Mouse (Mus musculus): ENCODE data around the gene Adamts9. TPM values are rescaled to one million over a fixed set of nuclear protein-coding genes. Genes with fewer than 3 reads are reported as not detected.

The Adamts9 gene
- total and polyA plus RNA-seq, 2 experiments from 2014 or later = 2.0 to 9.4 TPM

- no peak for ATAC-seq (ENCODE audit: low FRiP score)
- Histone ChIP-seq H3K27ac (ENCODE audit: low read depth, low read length) (no peak overlapping the region), H3K4me2 (ENCODE audit: low read depth, low read length, poor library complexity, severe bottlenecking) (no peak overlapping the region), H3K9ac (replicated peaks; ENCODE audit: low read length, poor library complexity, severe bottlenecking) (no peak overlapping the region), H3K36me3 (ENCODE audit: insufficient read depth, low read length) (no peaks in the 10 kb centered on the region), H3K9me3 (ENCODE audit: low read length) (no peaks in the 10 kb centered on the region), H3K4me3 (ENCODE audit: low read depth, low read length) (no peak overlapping the region), H3K4me1 (ENCODE audit: insufficient read depth, low read length) (no peaks in the 10 kb centered on the region), H3K27me3 (ENCODE audit: insufficient read depth, low read length) (no peaks in the 10 kb centered on the region)
- TF ChIP-seq CTCF (IDR thresholded peaks at IDR 0.05) = no peak
- DNase-seq (ENCODE audit: low spot score) = peak; percentile 89
- WGBS = 24% methylated on average over 5 of the region's 5 CpGs
Measured at GRCm38 (mm10) chr6:92850250-92850649, 93.0 kb downstream of the Adamts9 start.

- no peak overlapping the region for H3K27ac ChIP-seq (ENCODE audit: low read depth, low read length)
- H3K4me3 ChIP-seq (ENCODE audit: low read depth, low read length) = no peak overlapping the region
- no peaks in the 10 kb centered on the region for H3K27me3 ChIP-seq (ENCODE audit: insufficient read depth, low read length)
- no peaks in the 10 kb centered on the region for H3K4me1 ChIP-seq (ENCODE audit: insufficient read depth, low read length)
- no peak overlapping the region for H3K4me2 ChIP-seq (ENCODE audit: low read depth, low read length, poor library complexity, severe bottlenecking)
- peak; percentile 40 for DNase-seq (ENCODE audit: low spot score)
- no peak for ATAC-seq (ENCODE audit: low FRiP score)
- H3K9ac ChIP-seq (replicated peaks; ENCODE audit: low read length, poor library complexity, severe bottlenecking) = no peak overlapping the region
- no peak for TF ChIP-seq CTCF (IDR thresholded peaks at IDR 0.05)
- no peaks in the 10 kb centered on the region for H3K9me3 ChIP-seq (ENCODE audit: low read length)
- WGBS = 94% methylated on average over 9 of the region's 9 CpGs
- H3K36me3 ChIP-seq (ENCODE audit: insufficient read depth, low read length) = no peaks in the 10 kb centered on the region
Measured at GRCm38 (mm10) chr6:92849208-92849607, 94.1 kb downstream of the Adamts9 start.

- Histone ChIP-seq H3K4me3 (ENCODE audit: low read depth, low read length) (no peak overlapping the region), H3K4me1 (ENCODE audit: insufficient read depth, low read length) (no peaks in the 10 kb centered on the region), H3K27me3 (ENCODE audit: insufficient read depth, low read length) (no peaks in the 10 kb centered on the region), H3K9ac (replicated peaks; ENCODE audit: low read length, poor library complexity, severe bottlenecking) (no peak overlapping the region), H3K9me3 (ENCODE audit: low read length) (no peaks in the 10 kb centered on the region), H3K4me2 (ENCODE audit: low read depth, low read length, poor library complexity, severe bottlenecking) (no peak overlapping the region), H3K36me3 (ENCODE audit: insufficient read depth, low read length) (no peaks in the 10 kb centered on the region), H3K27ac (ENCODE audit: low read depth, low read length) (no peak overlapping the region)
- ATAC-seq (ENCODE audit: low FRiP score) (no peak), DNase-seq (ENCODE audit: low spot score) (no peak)
- WGBS = 54% methylated on average over 4 of the region's 4 CpGs
- no peak for TF ChIP-seq CTCF (IDR thresholded peaks at IDR 0.05)
Measured at GRCm38 (mm10) chr6:92846614-92847013, 96.7 kb downstream of the Adamts9 start.

- Histone ChIP-seq H3K4me1 (ENCODE audit: insufficient read depth, low read length) (no peaks in the 10 kb centered on the region), H3K9ac (replicated peaks; ENCODE audit: low read length, poor library complexity, severe bottlenecking) (no peak overlapping the region), H3K4me2 (ENCODE audit: low read depth, low read length, poor library complexity, severe bottlenecking) (no peak overlapping the region), H3K36me3 (ENCODE audit: insufficient read depth, low read length) (no peaks in the 10 kb centered on the region), H3K4me3 (ENCODE audit: low read depth, low read length) (no peak overlapping the region), H3K9me3 (ENCODE audit: low read length) (no peaks in the 10 kb centered on the region), H3K27ac (ENCODE audit: low read depth, low read length) (no peak overlapping the region), H3K27me3 (ENCODE audit: insufficient read depth, low read length) (no peaks in the 10 kb centered on the region)
- DNase-seq (ENCODE audit: low spot score) (no peak), ATAC-seq (ENCODE audit: low FRiP score) (no peak)
- TF ChIP-seq CTCF (IDR thresholded peaks at IDR 0.05) = no peak
- WGBS = 87% methylated on average over 8 of the region's 8 CpGs
Measured at GRCm38 (mm10) chr6:92845898-92846297, 97.4 kb downstream of the Adamts9 start.

- H3K27ac ChIP-seq (ENCODE audit: low read depth, low read length) = no peak overlapping the region
- no peaks in the 10 kb centered on the region for H3K4me1 ChIP-seq (ENCODE audit: insufficient read depth, low read length)
- no peak for TF ChIP-seq CTCF (IDR thresholded peaks at IDR 0.05)
- no peaks in the 10 kb centered on the region for H3K27me3 ChIP-seq (ENCODE audit: insufficient read depth, low read length)
- H3K9me3 ChIP-seq (ENCODE audit: low read length) = no peaks in the 10 kb centered on the region
- H3K4me3 ChIP-seq (ENCODE audit: low read depth, low read length) = no peak overlapping the region
- H3K4me2 ChIP-seq (ENCODE audit: low read depth, low read length, poor library complexity, severe bottlenecking) = no peak overlapping the region
- ATAC-seq (ENCODE audit: low FRiP score) (no peak), DNase-seq (ENCODE audit: low spot score) (no peak)
- H3K36me3 ChIP-seq (ENCODE audit: insufficient read depth, low read length) = no peaks in the 10 kb centered on the region
- WGBS = 90% methylated on average over 2 of the region's 2 CpGs
- H3K9ac ChIP-seq (replicated peaks; ENCODE audit: low read length, poor library complexity, severe bottlenecking) = no peak overlapping the region
Measured at GRCm38 (mm10) chr6:92843474-92843873, 99.8 kb downstream of the Adamts9 start.

- Histone ChIP-seq H3K27me3 (ENCODE audit: insufficient read depth, low read length) (no peaks in the 10 kb centered on the region), H3K36me3 (ENCODE audit: insufficient read depth, low read length) (no peaks in the 10 kb centered on the region), H3K4me1 (ENCODE audit: insufficient read depth, low read length) (no peaks in the 10 kb centered on the region), H3K4me2 (ENCODE audit: low read depth, low read length, poor library complexity, severe bottlenecking) (no peak overlapping the region), H3K9ac (replicated peaks; ENCODE audit: low read length, poor library complexity, severe bottlenecking) (no peak overlapping the region), H3K4me3 (ENCODE audit: low read depth, low read length) (no peak overlapping the region), H3K9me3 (ENCODE audit: low read length) (no peaks in the 10 kb centered on the region), H3K27ac (ENCODE audit: low read depth, low read length) (no peak overlapping the region)
- 23% methylated on average over 2 of the region's 2 CpGs for WGBS
- no peak for TF ChIP-seq CTCF (IDR thresholded peaks at IDR 0.05)
- DNase-seq (ENCODE audit: low spot score) (no peak), ATAC-seq (ENCODE audit: low FRiP score) (no peak)
Measured at GRCm38 (mm10) chr6:92842000-92842399, 101.3 kb downstream of the Adamts9 start.
